Mouse (Mus musculus): ENCODE measurements at regions not wholly inside any gene's neighbourhood (a gene's known extent, or its start where the extent isn't known, plus 50 kb on each side); places are given as distances from the start of the nearest gene placed in this dataset.
A peak's percentile ranks its signal among the peaks of the same experiment; 100 is the strongest.

GRCm38 (mm10) chr4:142554716-142555115, 315.5 kb upstream of the Kazn start:
- Histone ChIP-seq H3K27ac (replicated peaks; ENCODE audit: low read depth, low read length) (no peak overlapping the region), H3K27me3 (ENCODE audit: control insufficient read depth, insufficient read depth, low read length) (no peaks in the 10 kb centered on the region), H3K4me2 (ENCODE audit: low read length) (no peak overlapping the region), H3K4me1 (ENCODE audit: control insufficient read depth, insufficient read depth, low read length) (no peaks in the 10 kb centered on the region), H3K36me3 (ENCODE audit: control insufficient read depth, insufficient read depth, low read length) (no peaks in the 10 kb centered on the region), H3K4me3 (replicated peaks; ENCODE audit: low read depth, low read length) (no peak overlapping the region), H3K9ac (replicated peaks; ENCODE audit: low read length) (no peak overlapping the region), H3K9me3 (ENCODE audit: control insufficient read depth, low read length) (0 out of 2 replicates have a peak, but pooled peaks cover 3% of the 10 kb centered on the region)
- 64% methylated on average over 3 of the region's 3 CpGs for WGBS
- ATAC-seq (ENCODE audit: low FRiP score, low TSS enrichment) (no peak), DNase-seq (no peak)

GRCm38 (mm10) chr4:142545871-142546270, 306.7 kb upstream of the Kazn start:
- Histone ChIP-seq H3K27ac (replicated peaks; ENCODE audit: low read depth, low read length) (no peak overlapping the region), H3K4me3 (replicated peaks; ENCODE audit: low read depth, low read length) (no peak overlapping the region), H3K9me3 (ENCODE audit: control insufficient read depth, low read length) (no peaks in the 10 kb centered on the region), H3K36me3 (ENCODE audit: control insufficient read depth, insufficient read depth, low read length) (no peaks in the 10 kb centered on the region), H3K9ac (replicated peaks; ENCODE audit: low read length) (no peak overlapping the region), H3K4me1 (ENCODE audit: control insufficient read depth, insufficient read depth, low read length) (no peaks in the 10 kb centered on the region), H3K27me3 (ENCODE audit: control insufficient read depth, insufficient read depth, low read length) (no peaks in the 10 kb centered on the region), H3K4me2 (ENCODE audit: low read length) (no peak overlapping the region)
- ATAC-seq (ENCODE audit: low FRiP score, low TSS enrichment) (no peak), DNase-seq (no peak)
- 96% methylated on average over 1 of the region's 1 CpGs for WGBS

- Histone ChIP-seq H3K9me3 (ENCODE audit: control insufficient read depth, low read length) (no peaks in the 10 kb centered on the region), H3K27ac (replicated peaks; ENCODE audit: low read depth, low read length) (no peak overlapping the region), H3K4me1 (ENCODE audit: control insufficient read depth, insufficient read depth, low read length) (no peaks in the 10 kb centered on the region), H3K36me3 (ENCODE audit: control insufficient read depth, insufficient read depth, low read length) (no peaks in the 10 kb centered on the region), H3K4me3 (replicated peaks; ENCODE audit: low read depth, low read length) (no peak overlapping the region), H3K4me2 (ENCODE audit: low read length) (no peak overlapping the region), H3K27me3 (ENCODE audit: control insufficient read depth, insufficient read depth, low read length) (no peaks in the 10 kb centered on the region), H3K9ac (replicated peaks; ENCODE audit: low read length) (no peak overlapping the region)
- WGBS, result 68% methylated on average over 1 of the region's 1 CpGs
- DNase-seq (no peak), ATAC-seq (ENCODE audit: low FRiP score, low TSS enrichment) (no peak)
Measured at GRCm38 (mm10) chr4:142545187-142545586, 306.0 kb upstream of the Kazn start.

GRCm38 (mm10) chr4:142544736-142545135, 305.5 kb upstream of the Kazn start:
- Histone ChIP-seq H3K36me3 (ENCODE audit: control insufficient read depth, insufficient read depth, low read length) (no peaks in the 10 kb centered on the region), H3K9me3 (ENCODE audit: control insufficient read depth, low read length) (no peaks in the 10 kb centered on the region), H3K4me2 (ENCODE audit: low read length) (no peak overlapping the region), H3K4me1 (ENCODE audit: control insufficient read depth, insufficient read depth, low read length) (no peaks in the 10 kb centered on the region), H3K27me3 (ENCODE audit: control insufficient read depth, insufficient read depth, low read length) (no peaks in the 10 kb centered on the region), H3K9ac (replicated peaks; ENCODE audit: low read length) (no peak overlapping the region), H3K27ac (replicated peaks; ENCODE audit: low read depth, low read length) (no peak overlapping the region), H3K4me3 (replicated peaks; ENCODE audit: low read depth, low read length) (no peak overlapping the region)
- DNase-seq (no peak), ATAC-seq (ENCODE audit: low FRiP score, low TSS enrichment) (no peak)
- WGBS, result 78% methylated on average over 8 of the region's 8 CpGs

GRCm38 (mm10) chr4:142539200-142539750, 300.1 kb upstream of the Kazn start:
- Histone ChIP-seq H3K9me3 (ENCODE audit: control insufficient read depth, low read length) (no peaks in the 10 kb centered on the region), H3K4me3 (replicated peaks; ENCODE audit: low read depth, low read length) (no peak overlapping the region), H3K9ac (replicated peaks; ENCODE audit: low read length) (no peak overlapping the region), H3K4me1 (ENCODE audit: control insufficient read depth, insufficient read depth, low read length) (no peaks in the 10 kb centered on the region), H3K27ac (replicated peaks; ENCODE audit: low read depth, low read length) (no peak overlapping the region), H3K36me3 (ENCODE audit: control insufficient read depth, insufficient read depth, low read length) (no peaks in the 10 kb centered on the region), H3K4me2 (ENCODE audit: low read length) (no peak overlapping the region), H3K27me3 (ENCODE audit: control insufficient read depth, insufficient read depth, low read length) (no peaks in the 10 kb centered on the region)
- DNase-seq (peak; percentile 28), ATAC-seq (ENCODE audit: low FRiP score, low TSS enrichment) (no peak)
- 26% methylated on average over 12 of the region's 12 CpGs for WGBS

GRCm38 (mm10) chr4:142527080-142527479, 287.9 kb upstream of the Kazn start:
- Histone ChIP-seq H3K9me3 (ENCODE audit: control insufficient read depth, low read length) (no peaks in the 10 kb centered on the region), H3K4me2 (ENCODE audit: low read length) (no peak overlapping the region), H3K36me3 (ENCODE audit: control insufficient read depth, insufficient read depth, low read length) (no peaks in the 10 kb centered on the region), H3K4me1 (ENCODE audit: control insufficient read depth, insufficient read depth, low read length) (no peaks in the 10 kb centered on the region), H3K9ac (replicated peaks; ENCODE audit: low read length) (no peak overlapping the region), H3K4me3 (replicated peaks; ENCODE audit: low read depth, low read length) (no peak overlapping the region), H3K27ac (replicated peaks; ENCODE audit: low read depth, low read length) (no peak overlapping the region), H3K27me3 (ENCODE audit: control insufficient read depth, insufficient read depth, low read length) (no peaks in the 10 kb centered on the region)
- 31% methylated on average over 6 of the region's 6 CpGs for WGBS
- no peak for DNase-seq
- ATAC-seq (ENCODE audit: low FRiP score, low TSS enrichment), result no peak

GRCm38 (mm10) chr4:142517478-142518455, 278.6 kb upstream of the Kazn start:
- Histone ChIP-seq H3K27me3 (ENCODE audit: control insufficient read depth, insufficient read depth, low read length) (no peaks in the 10 kb centered on the region), H3K9ac (replicated peaks; ENCODE audit: low read length) (no peak overlapping the region), H3K4me3 (replicated peaks; ENCODE audit: low read depth, low read length) (no peak overlapping the region), H3K4me2 (ENCODE audit: low read length) (no peak overlapping the region), H3K9me3 (ENCODE audit: control insufficient read depth, low read length) (no peaks in the 10 kb centered on the region), H3K4me1 (ENCODE audit: control insufficient read depth, insufficient read depth, low read length) (peaks cover 12% of the 10 kb centered on the region), H3K27ac (replicated peaks; ENCODE audit: low read depth, low read length) (peak overlapping the region; percentile 37; the same call in 1 of the 2 replicates), H3K36me3 (ENCODE audit: control insufficient read depth, insufficient read depth, low read length) (no peaks in the 10 kb centered on the region)
- DNase-seq (peak; percentile 68), ATAC-seq (ENCODE audit: low FRiP score, low TSS enrichment) (no peak)
- WGBS, result 53% methylated on average over 21 of the region's 21 CpGs

GRCm38 (mm10) chr4:142514751-142515150, 275.6 kb upstream of the Kazn start:
- Histone ChIP-seq H3K27ac (replicated peaks; ENCODE audit: low read depth, low read length) (no peak overlapping the region), H3K9ac (replicated peaks; ENCODE audit: low read length) (no peak overlapping the region)
- WGBS, result 87% methylated on average over 4 of the region's 4 CpGs

More at GRCm38 (mm10) chr4:142514751-142515150, 275.6 kb upstream of the Kazn start:
- no peak overlapping the region for H3K4me2 ChIP-seq (ENCODE audit: low read length)
- peaks cover 12% of the 10 kb centered on the region for H3K4me1 ChIP-seq (ENCODE audit: control insufficient read depth, insufficient read depth, low read length)
- 0 out of 2 replicates have a peak, but pooled peaks cover 5% of the 10 kb centered on the region for H3K9me3 ChIP-seq (ENCODE audit: control insufficient read depth, low read length)
- no peaks in the 10 kb centered on the region for H3K36me3 ChIP-seq (ENCODE audit: control insufficient read depth, insufficient read depth, low read length)
- no peak for ATAC-seq (ENCODE audit: low FRiP score, low TSS enrichment)
- no peaks in the 10 kb centered on the region for H3K27me3 ChIP-seq (ENCODE audit: control insufficient read depth, insufficient read depth, low read length)
- no peak for DNase-seq
- H3K4me3 ChIP-seq (replicated peaks; ENCODE audit: low read depth, low read length), result no peak overlapping the region
